Mouse (Mus musculus): Measurements from ENCODE around the gene St7l.

St7l gene

DNA sequence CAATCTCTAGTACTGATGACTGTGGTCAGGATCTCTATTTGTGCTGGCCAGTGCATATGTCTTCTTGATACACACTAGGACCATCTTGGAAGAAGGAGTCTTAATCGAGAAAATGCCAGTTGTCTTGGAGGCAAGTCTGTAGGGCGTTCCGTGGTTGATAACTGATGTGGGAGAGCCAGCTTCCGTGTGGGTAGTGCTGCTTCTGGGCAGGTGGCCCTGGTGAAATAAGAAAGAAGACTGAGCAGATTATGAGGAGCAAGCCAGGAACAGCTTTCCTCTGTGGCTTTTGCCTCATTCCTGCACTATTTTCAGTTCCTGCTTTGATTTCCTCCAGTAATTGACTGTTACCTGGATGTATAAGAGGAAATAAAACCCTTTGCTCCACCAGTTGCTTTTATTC, 41.6 kb downstream of the St7l start:
- DNase-seq = no peak

DNA sequence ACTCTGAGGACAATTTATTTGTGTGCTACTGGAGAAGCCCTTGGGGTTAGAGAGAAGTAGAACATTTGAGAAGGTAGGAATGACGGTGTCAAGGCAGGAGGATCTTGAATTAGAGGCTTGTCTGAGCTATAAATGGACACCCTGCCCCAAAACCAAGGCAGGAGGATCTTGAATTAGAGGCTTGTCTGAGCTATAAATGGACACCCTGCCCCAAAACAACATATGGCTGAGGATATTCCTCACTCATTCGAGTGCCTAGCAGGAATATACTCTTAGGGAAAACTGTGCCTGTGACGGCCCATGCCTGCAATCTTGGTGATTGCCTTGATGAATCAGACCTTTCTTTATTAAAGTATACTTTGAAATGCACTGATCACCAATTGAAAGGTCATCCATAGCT, 42.2 kb downstream of the St7l start:
- DNase-seq = no peak

- no peak for DNase-seq
Measured at GRCm38 (mm10) chr3:104909195-104909594, 45.4 kb downstream of the St7l start.

DNA sequence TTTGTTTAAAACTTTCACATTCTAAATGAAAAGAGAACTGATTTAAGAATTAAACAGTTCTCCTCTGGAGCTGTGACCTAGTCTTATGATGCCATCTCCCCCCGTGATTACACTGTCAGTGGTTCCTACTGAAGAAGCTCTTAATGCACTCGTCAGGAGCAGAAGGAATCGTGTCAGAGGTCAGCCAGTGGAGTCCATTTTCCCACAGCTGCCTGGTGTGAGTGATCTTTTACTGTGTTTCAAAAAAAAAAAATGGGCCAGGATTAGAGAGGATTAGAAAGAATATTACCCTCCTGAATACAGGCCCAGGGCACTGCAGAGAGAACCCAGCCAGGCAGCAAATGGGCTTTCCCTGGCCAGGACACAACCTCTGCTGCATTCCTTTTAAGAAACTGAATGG, 51.2 kb downstream of the St7l start:
- no peak for DNase-seq

GRCm38 (mm10) chr3:104929385-104929784, 65.6 kb downstream of the St7l start:
- DNase-seq = no peak

- DNase-seq = no peak
Measured at GRCm38 (mm10) chr3:104937728-104938305, 74.0 kb downstream of the St7l start.

GRCm38 (mm10) chr3:104938327-104938726, 74.5 kb downstream of the St7l start:
- DNase-seq = no peak

GRCm38 (mm10) chr3:104940691-104941090, 76.9 kb downstream of the St7l start:
- no peak for DNase-seq

GRCm38 (mm10) chr3:104942682-104943081, 78.9 kb downstream of the St7l start:
- DNase-seq = no peak

DNA sequence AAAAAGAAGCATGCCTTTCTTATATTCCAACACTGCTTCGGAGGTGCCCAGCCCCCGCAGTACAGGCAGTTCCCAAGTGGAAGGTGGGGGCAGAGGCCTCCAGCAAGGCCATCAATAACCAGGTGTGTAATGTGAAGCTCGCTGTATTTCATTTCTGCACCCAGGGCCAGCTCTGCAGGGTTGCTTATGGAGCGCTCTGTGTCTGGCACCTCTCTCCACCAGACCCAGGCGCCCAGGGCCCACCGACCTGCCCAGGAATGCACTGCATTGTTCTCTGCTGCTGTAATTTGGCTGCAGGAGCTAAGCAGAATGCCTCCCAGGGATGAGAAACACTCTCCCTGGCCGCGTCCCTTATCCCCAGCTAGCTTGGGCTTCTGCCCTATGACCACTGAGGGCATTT, 79.5 kb downstream of the St7l start:
- no peak for DNase-seq

DNA sequence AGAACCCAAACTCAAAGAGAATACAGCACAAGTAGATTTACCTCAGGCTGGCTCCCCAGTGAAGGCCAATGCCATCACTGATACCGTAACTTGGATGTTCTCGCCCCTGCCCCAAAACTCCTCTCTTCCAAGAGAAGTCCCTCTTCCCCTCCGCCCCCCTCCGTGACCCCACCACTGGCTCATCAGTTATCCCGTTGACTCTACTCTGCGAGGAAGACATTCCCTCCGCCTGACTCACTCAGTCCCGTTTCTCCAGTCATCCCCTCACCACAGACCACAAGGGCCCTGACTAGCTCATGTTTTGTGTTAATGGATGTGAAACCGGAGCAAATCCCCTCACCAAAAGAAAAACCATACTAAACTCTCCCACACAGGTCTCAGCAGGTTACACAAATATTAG, 81.1 kb downstream of the St7l start:
- no peak for DNase-seq

- DNase-seq = no peak
Measured at GRCm38 (mm10) chr3:104950926-104951325, 87.1 kb downstream of the St7l start.

GRCm38 (mm10) chr3:104952891-104953670, 89.3 kb downstream of the St7l start:
- DNase-seq = no peak

DNA sequence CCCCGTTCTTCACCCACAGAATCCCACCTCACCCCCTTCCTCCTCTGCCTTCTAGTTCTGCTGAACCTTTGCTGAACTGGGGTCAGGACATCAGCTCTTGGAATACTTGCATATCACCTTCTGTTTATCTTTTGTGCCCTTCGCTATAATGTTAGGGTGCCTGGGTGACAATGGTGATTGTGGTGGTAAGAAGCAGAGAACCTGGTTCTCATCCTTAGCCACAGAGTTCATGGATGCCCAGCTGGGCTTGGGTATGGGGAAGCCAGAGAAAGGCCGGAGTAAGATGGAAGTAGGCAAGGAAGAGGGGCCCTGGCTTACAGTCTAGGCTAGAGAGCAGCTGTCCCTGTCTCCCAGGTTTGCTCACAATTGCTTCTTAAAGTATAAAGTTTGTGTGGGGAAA, 90.3 kb downstream of the St7l start:
- DNase-seq = no peak

- no peak for DNase-seq
Measured at GRCm38 (mm10) chr3:104954551-104954950, 90.7 kb downstream of the St7l start.

DNA sequence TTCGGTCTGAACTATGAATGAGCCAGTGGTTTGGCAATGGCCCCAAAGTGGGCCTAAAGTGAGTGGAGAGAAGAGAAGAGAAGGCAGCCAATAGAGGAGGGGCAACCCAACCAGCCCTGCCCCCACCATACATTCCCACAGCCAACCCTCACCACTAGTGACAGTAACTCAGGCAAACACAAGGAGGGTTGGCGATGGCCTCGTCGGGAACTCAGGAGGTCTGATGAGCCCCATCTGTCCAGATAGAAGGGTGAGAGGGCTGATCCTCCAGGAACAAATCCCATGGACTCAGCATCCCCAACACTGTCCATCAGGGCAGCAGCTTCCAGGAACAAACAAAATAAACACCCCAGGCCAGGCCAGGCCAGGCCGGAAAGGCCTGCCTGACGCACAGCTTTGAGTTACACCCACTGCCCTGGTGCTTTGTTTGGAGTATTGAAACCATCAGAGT, 92.4 kb downstream of the St7l start:
- DNase-seq = peak; percentile 76

GRCm38 (mm10) chr3:104960026-104961000, 96.5 kb downstream of the St7l start:
- DNase-seq = no peak

DNA sequence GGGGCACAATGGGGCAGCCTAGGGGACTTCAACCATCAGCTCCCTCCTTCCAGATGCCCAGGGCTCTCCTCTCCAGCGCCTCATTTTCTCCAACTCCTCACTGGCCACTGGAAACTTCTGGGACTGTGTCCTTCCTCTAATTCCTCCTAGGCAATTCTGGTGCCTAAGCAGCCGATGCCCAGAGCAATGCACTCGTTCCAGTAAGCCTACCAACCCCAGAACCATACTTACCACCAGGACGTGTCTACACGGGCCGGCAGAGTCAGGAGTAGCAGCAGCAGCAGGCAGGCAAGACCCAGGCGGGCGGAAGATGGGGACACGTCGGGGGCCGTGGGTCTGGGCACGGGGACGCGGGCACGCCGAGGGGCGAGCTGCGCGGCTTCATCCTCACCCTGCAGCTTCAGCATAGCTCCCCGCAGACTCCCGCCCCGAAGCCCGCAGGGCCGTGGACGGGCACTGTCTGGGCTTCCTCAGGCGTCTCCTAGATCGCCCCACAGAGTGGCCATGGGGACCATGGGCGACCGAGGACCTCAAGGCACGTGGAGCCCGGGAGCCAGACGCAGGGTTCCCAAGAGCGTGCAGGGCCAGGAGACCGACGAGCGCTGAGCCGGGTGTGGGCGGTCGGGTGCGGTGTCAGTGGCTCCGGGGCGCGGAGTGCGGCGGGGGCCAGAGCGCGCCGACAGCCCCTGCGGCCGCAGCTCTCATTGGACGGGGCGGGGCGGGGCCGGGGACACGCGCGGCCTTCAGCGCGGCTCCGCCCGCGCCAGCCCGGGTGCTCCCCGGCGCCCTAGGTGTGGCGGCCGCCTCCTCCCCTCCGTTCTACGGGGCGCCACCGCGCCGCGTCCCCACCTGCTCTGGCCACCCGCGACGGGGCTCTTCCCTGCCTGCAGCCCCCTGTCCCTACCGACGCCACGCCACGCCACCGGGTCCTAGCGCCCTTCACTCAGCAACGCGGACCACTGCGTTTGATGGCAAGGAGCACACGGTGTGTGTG, 97.6 kb downstream of the St7l start, which contains the start of gene Wnt2b:
Gene Wnt2b (minus strand): TSS at position 856 of the 994 bp plus-strand sequence.
- peak; percentile 41 for DNase-seq

GRCm38 (mm10) chr3:104962141-104962611, 98.4 kb downstream of the St7l start:
- DNase-seq = peak; percentile 64

- no peak for DNase-seq
Measured at GRCm38 (mm10) chr3:104962866-104963265, 99.1 kb downstream of the St7l start.

- no peak for DNase-seq
Measured at GRCm38 (mm10) chr3:104963331-104964276, 99.8 kb downstream of the St7l start.

Measured in lung, postnatal 10 days (tissue).